Mouse (Mus musculus): ENCODE measurements around the gene Trim80. TPM values are rescaled to one million over a fixed set of nuclear protein-coding genes. Genes with fewer than 3 reads are reported as not detected.

Trim80 gene
- total and polyA plus RNA-seq, 3 experiments, result not detected

DNA sequence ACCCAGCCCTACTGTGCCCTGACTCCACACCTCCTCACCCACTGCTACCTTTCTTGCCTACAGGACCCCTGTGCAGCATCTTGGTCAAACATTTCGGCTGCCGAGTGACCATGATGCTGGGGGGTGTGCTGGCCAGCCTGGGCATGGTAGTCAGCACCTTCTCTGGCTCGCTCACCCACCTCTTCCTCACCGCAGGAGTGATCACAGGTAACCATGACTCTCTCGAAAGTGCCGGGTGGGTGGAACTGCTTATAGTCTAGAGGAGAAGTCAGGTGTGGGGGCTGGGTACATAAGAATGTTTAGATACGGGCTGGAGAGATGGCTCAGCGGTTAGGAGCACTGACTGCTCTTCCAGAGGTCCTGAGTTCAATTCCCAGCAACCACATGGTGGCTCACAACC lies 24.5 kb downstream of the Trim80 start:
- DNase-seq (ENCODE audit: low read depth, low spot score), result no peak
- H3K79me2 ChIP-seq (ENCODE audit: control insufficient read depth, insufficient read depth, low read length, poor library complexity), result no peaks in the 10 kb centered on the region
- H3K4me1 ChIP-seq (ENCODE audit: control insufficient read depth in 1 of 2, insufficient read depth in 2 of 2, low read length in 2 of 2), result no peaks in the 10 kb centered on the region
- TF ChIP-seq GABPA (IDR thresholded peaks at IDR 0.05; ENCODE audit: low read depth, low read length) (no peak), RAD21 (IDR thresholded peaks at IDR 0.05; ENCODE audit: low read depth, low read length) (no peak), NRF1 (IDR thresholded peaks at IDR 0.05; ENCODE audit: insufficient read depth, low read depth, low read length, poor library complexity, severe bottlenecking) (no peak), UBTF (IDR thresholded peaks at IDR 0.05; ENCODE audit: borderline replicate concordance, insufficient read depth, low read depth, low read length) (no peak)
- H3K4me3 ChIP-seq (ENCODE audit: control insufficient read depth in 1 of 2, insufficient read depth in 1 of 2, low read depth in 2 of 2, low read length in 2 of 2), result no peak overlapping the region
- H3K36me3 ChIP-seq (ENCODE audit: control insufficient read depth in 1 of 2, insufficient read depth in 2 of 2, low read length in 2 of 2), result no peaks in the 10 kb centered on the region
- no peak overlapping the region for H3K9ac ChIP-seq (ENCODE audit: control insufficient read depth, low read depth, low read length, poor library complexity, severe bottlenecking)
- H3K9me3 ChIP-seq (replicated peaks; ENCODE audit: insufficient read depth, low read length), result no peaks in the 10 kb centered on the region
- no peak overlapping the region for H3K27ac ChIP-seq (ENCODE audit: control insufficient read depth, low read depth, low read length)
- peaks cover 0 to 9% of the 10 kb centered on the region in 2 experiments; a peak in 2 of 4 replicates for H3K27me3 ChIP-seq (ENCODE audit: control insufficient read depth in 1 of 2, insufficient read depth in 2 of 2, low read length in 2 of 2)

DNA sequence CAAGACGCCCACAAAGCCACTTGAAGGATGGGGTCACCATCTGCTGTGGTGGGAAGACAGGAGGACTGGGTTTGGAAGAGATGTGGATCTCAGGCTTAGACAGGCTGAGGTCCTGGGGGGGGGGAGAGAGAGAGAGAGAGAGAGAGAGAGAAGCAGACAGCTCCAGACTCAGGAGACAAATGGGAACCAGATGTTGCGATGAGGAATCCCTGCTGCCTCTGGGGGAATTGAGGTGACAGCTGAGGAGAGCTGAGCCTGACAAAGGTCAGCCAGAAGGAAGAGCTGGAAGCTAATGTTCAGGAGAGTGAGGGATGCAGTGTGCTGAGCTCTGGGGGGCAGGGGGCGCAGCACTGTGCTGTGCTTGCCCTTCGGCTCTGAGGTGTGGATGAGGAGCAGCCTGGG lies 26.9 kb downstream of the Trim80 start:
- Histone ChIP-seq H3K9ac (ENCODE audit: control insufficient read depth, low read depth, low read length, poor library complexity, severe bottlenecking) (no peak overlapping the region), H3K9me3 (replicated peaks; ENCODE audit: insufficient read depth, low read length) (no peaks in the 10 kb centered on the region), H3K4me3 (ENCODE audit: control insufficient read depth in 1 of 2, insufficient read depth in 1 of 2, low read depth in 2 of 2, low read length in 2 of 2) (no peak overlapping the region), H3K27me3 (ENCODE audit: control insufficient read depth in 1 of 2, insufficient read depth in 2 of 2, low read length in 2 of 2) (peaks cover 0 to 9% of the 10 kb centered on the region in 2 experiments; a peak in 2 of 4 replicates), H3K27ac (ENCODE audit: control insufficient read depth, low read depth, low read length) (no peak overlapping the region), H3K36me3 (ENCODE audit: control insufficient read depth in 1 of 2, insufficient read depth in 2 of 2, low read length in 2 of 2) (no peaks in the 10 kb centered on the region), H3K4me1 (ENCODE audit: control insufficient read depth in 1 of 2, insufficient read depth in 2 of 2, low read length in 2 of 2) (no peaks in the 10 kb centered on the region), H3K79me2 (ENCODE audit: control insufficient read depth, insufficient read depth, low read length, poor library complexity) (no peaks in the 10 kb centered on the region)
- TF ChIP-seq RAD21 (IDR thresholded peaks at IDR 0.05; ENCODE audit: low read depth, low read length), result no peak
- no peak for TF ChIP-seq MYC (IDR thresholded peaks at IDR 0.05; ENCODE audit: low read depth, low read length)
- no peak for TF ChIP-seq CTCF (IDR thresholded peaks at IDR 0.05 in 2 of 3, conservative IDR thresholded peaks at IDR 0.05 in 1 of 3; ENCODE audit: control insufficient read depth in 1 of 3, insufficient read depth in 1 of 3, low read depth in 2 of 3, low read length in 3 of 3, poor library complexity in 1 of 3, severe bottlenecking in 1 of 3)
- no peak for TF ChIP-seq ZKSCAN1 (IDR thresholded peaks at IDR 0.05; ENCODE audit: low read depth, low read length)
- TF ChIP-seq POLR2A (IDR thresholded peaks at IDR 0.05; ENCODE audit: control insufficient read depth in 1 of 2, insufficient read depth in 1 of 2, low read depth in 1 of 2, low read length in 2 of 2, poor library complexity in 1 of 2), result no peak
- TF ChIP-seq EP300 (IDR thresholded peaks at IDR 0.05; ENCODE audit: low read depth in 1 of 2, low read length in 2 of 2), result no peak
- no peak for DNase-seq (ENCODE audit: low read depth, low spot score)

DNA sequence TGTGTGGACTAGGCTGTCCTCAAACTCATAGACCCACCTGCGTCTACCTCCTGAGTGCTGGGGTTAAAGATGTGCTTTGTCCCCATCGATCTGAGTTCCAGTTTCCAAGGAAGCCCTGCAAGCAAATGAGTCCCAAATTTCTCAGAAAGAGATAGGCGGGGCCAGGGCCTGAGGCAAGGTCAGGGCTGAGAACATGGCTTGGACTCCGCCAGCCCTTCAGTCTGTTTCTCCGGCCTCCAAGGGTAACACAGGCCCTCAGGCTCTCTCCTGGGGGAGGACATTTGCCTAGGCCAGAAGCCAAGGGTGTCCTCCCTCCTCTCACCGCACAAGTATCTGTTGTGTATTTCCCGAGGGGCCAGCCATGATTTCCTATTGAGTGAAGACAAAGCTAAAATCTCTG lies 31.8 kb downstream of the Trim80 start:
- no peak overlapping the region for H3K4me3 ChIP-seq (ENCODE audit: control insufficient read depth in 1 of 2, insufficient read depth in 1 of 2, low read depth in 2 of 2, low read length in 2 of 2)
- H3K36me3 ChIP-seq (ENCODE audit: control insufficient read depth in 1 of 2, insufficient read depth in 2 of 2, low read length in 2 of 2), result peaks cover 0 to 20% of the 10 kb centered on the region in 2 experiments; a peak in 2 of 4 replicates
- H3K9ac ChIP-seq (ENCODE audit: control insufficient read depth, low read depth, low read length, poor library complexity, severe bottlenecking), result no peak overlapping the region
- H3K27me3 ChIP-seq (ENCODE audit: control insufficient read depth in 1 of 2, insufficient read depth in 2 of 2, low read length in 2 of 2), result no peaks in the 10 kb centered on the region
- peaks cover 5% of the 10 kb centered on the region for H3K79me2 ChIP-seq (ENCODE audit: control insufficient read depth, insufficient read depth, low read length, poor library complexity)
- TF ChIP-seq NRF1 (IDR thresholded peaks at IDR 0.05; ENCODE audit: insufficient read depth, low read depth, low read length, poor library complexity, severe bottlenecking) (no peak), TCF12 (IDR thresholded peaks at IDR 0.05; ENCODE audit: low read depth, low read length) (no peak), GATA1 (IDR thresholded peaks at IDR 0.05; ENCODE audit: low read depth, low read length) (no peak), RCOR1 (IDR thresholded peaks at IDR 0.05; ENCODE audit: low read depth, low read length) (no peak)
- H3K27ac ChIP-seq (ENCODE audit: control insufficient read depth, low read depth, low read length), result no peak overlapping the region
- no peaks in the 10 kb centered on the region for H3K9me3 ChIP-seq (replicated peaks; ENCODE audit: insufficient read depth, low read length)
- no peak for DNase-seq (ENCODE audit: low read depth, low spot score)
- H3K4me1 ChIP-seq (ENCODE audit: control insufficient read depth in 1 of 2, insufficient read depth in 2 of 2, low read length in 2 of 2), result peaks cover 7 to 31% of the 10 kb centered on the region in 2 experiments
